Mouse (Mus musculus) liver, postnatal 0 days (tissue): ENCODE results near the gene Gm13199.
A peak's percentile ranks its signal among the peaks of the same experiment; 100 is the strongest.

Experiments used
- CTCF ChIP-seq: sonication (generic); IDR thresholded peaks from 2 replicates; pipeline ENCODE4 v1.5.1; 2016; ENCODE audit warnings: antibody characterized with exemption, low read depth
- EP300 ChIP-seq: IDR thresholded peaks from 2 replicates; pipeline ENCODE4 v1.6.1; 2016; ENCODE audit warnings: antibody characterized with exemption, low read depth, mild to moderate bottlenecking

- TF ChIP-seq EP300 = peak; percentile 71; the same call in 1 of the 2 replicates
- TF ChIP-seq CTCF = peak; percentile 89
Observed at GRCm38 (mm10) chr2:5844873-5845631, 17.7 kb downstream of the Gm13199 start, which contains the start of the genes Nudt5 and Cdc123.
